Mouse (Mus musculus): ENCODE data around the gene Tkt.

GRCm38 (mm10) chr14:30594092-30594695, 46.0 kb downstream of the Tkt start:
- TF ChIP-seq POLR2A (IDR thresholded peaks at IDR 0.05; ENCODE audit: extremely low read depth, insufficient read depth, low read length) = no peak
- no peak for TF ChIP-seq CTCF (IDR thresholded peaks at IDR 0.05; ENCODE audit: low read depth, low read length)

Measured in liver, adult 2 months (tissue).